Mouse (Mus musculus): Measurements from ENCODE around the gene Prr9.

The Prr9 gene

DNA sequence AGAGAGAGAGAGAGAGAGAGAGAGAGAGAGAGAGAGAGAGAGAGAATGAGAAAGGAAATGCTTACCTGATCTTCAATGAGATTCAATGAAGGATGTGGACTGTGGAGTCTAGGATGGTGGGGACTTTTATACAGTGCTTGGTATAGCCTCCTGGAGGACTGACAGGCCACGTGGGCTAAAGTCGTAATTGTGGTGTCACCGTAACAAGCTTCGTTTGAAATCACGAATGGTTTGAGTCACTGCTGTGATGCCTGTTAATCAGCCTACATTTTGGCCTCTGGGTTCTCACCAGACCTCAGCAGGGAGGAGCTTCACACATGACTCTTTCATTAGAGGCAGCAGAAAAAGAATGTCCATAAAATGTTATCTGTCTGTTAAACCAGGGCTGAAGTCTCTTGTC is at the start of gene Prr9:
Prr9 (minus strand) TSS at position 101 of the 400 bp plus-strand sequence.
- no peak for DNase-seq

DNA sequence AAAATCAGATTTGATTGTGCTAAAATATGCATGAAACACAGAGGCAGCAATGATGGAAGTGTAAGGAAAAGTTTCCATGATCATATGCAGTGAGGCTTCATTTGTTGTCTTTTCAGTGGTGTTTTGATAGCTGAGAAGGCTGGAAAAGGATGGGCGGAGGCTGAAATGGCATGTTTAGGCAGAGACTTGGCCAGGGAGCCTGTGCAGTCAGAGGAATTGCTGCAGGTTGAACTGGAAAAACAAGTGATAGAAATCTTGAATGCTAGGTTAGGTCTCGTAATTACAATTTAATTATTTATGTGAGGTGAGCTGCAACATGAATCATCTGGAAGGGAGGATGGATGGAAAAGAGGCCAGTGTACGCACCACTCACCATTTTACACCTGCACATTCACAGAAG is 46.1 kb upstream of the Prr9 start:
- no peak for DNase-seq

DNA sequence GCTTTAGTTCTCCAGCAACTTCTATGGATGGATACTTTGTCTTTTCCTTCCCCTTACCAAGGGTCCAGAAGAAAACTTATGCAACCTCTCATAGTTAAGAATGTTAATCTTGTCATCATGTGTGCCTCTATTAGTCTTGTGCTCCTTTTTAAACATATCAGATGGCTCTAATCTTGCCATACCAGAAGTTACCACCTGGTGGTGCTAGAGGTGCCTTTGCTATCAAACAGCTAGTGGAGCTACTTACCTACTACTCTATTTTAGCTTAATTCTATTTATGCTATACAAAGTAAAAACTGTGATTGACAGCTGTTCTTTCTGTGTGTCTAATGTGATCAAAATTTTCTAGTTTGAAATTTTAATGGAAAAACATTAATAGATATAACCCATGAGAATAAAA is 29.6 kb upstream of the Prr9 start:
- DNase-seq = peak; percentile 25

DNA sequence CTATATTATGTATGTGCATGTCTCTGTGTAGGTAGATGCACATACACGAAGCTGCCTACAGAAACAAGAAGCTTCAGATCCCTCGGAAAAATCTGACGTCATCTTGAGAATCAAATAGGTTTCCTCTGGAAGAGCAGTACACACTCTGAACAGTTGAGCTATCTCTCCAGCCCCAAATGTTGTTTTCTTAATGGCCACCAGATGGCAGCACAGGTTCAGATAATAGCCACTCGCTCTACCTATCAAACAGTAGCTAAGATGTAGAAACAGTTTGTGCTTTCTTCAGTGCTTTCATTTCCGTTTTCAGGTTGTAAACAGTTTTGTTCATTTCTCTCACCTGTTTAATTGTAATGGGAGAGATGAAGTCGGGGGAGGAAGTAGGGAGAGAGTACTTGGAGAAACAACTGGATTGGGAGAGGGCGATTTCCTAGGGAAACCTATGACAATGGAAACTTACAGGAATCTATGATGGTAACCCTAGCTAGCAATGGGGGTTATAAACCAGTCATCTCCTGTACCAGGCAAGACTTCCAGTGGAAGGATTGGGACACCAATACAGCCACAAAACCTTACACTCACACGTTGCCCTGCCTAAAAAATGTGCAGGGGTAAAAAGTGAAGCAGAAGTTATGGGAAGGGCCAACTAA is 27.0 kb upstream of the Prr9 start:
- DNase-seq = peak; percentile 71

DNA sequence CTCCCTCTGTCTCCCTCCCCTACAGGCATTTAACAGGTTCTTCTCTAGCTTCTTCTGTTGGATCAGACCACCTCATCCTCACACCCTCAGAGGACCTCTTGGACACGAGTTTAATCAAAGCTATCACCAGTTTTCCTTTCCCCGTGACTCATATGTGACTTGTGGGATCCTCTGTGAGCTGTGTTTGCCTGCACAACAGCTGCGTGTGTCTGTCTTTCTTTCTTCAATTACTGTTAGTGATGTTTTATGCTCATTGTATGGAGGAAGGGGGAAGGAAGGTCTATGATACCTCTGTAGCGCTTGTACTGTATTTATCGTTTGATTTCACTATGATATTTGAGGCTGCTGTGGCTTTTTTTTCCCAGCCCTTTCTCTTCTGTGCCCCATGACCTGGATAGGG is 24.2 kb upstream of the Prr9 start:
- DNase-seq = no peak

DNA sequence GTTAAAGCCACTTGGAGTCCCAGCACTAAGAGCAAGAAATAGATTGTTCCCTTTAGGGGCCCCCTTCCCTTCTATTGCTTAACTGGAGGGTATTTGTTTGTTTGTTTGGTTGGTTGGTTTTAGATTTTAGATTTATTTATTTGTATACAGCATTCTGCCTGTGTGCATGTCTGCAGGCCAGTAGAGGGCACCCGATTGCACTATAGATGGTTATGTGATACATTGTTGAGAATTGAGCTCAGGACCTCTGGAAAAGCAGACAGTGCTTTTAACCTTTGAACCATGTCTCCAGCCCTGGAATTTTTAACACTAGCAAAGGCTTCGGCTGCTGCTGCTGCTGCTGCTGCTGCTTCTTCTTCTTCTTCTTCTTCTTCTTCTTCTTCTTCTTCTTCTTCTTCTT is 23.7 kb upstream of the Prr9 start:
- no peak for DNase-seq

DNA sequence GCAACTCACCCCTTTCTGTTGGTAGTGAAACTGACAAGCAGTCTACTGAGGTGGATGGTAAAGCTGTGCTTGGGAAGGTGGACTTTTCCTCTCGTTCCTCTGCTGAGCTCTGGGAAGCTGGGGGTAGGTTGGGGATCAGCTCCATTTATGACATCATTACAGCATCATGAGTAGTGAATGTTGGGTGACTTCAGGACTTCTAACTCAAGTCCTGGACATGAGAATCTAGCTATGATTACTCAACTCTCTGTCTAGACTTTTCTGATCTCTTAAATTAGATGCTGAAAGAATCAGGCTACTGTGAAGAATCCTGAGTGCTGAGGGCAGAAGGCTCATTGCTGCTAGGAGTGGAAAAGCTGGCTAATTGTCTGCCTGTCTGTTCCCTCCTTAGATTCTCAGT is 18.9 kb upstream of the Prr9 start, which contains the start of gene Lelp1:
Lelp1 (minus strand) TSS at position 101 of the 400 bp plus-strand sequence.
- no peak for DNase-seq

DNA sequence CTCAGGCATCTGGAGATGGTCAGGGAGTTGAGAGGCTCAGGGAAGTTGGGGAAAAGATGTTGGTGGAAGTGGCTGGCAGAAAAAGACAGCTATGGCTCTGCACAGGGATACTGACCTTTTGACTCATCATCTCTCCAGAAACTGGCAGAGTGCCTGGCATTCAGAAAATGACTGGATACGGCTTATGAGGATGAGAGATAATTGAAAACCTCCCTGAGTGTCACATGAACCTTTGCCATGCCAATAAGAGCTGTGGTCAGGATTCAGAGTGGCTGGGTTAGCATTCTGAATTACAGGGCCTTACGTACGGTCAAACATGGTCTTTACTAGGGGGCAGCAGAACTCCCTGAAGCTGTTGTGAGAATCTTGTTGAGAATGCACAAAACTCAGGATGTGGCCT is 2.8 kb downstream of the Prr9 start:
- no peak for DNase-seq

DNA sequence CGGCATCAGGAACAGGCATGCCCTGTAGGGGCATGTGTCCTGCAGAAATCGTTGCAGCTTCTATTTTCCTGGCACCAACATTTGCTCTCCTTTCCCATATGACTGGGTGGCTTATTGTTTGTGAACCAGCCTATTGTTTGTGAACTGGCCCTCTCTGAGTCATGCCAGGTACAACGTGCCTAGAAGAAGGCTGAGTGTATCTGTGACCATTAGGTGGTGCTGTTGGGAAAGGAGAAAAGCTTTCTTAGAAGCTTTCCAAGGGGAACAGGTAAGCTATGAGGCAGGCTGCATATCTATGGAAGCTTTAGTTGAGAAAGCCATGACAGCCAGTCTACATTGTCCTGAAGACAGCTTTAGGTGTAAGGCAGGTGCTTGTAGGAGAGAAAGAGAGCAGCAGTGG is 5.8 kb downstream of the Prr9 start:
- peak; percentile 9 for DNase-seq

DNA sequence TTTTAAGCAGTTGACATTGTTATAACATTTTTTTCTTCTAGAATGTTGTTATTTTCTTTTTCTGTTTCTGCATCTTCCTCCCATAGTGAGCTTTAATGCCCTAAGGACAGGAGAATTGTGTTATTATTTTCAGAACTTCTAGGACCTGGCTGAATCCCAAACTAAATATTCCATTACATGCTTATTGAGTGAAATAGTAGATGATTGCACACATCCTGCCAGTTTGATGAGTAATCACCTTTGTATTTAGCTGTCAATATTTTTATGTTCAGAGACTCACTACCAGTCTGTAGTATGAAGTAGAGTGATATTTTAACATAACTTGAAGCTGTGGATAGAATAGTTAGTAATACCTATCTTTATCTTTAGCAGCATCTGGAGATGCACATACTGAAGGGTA is 12.2 kb downstream of the Prr9 start:
- DNase-seq = no peak

DNA sequence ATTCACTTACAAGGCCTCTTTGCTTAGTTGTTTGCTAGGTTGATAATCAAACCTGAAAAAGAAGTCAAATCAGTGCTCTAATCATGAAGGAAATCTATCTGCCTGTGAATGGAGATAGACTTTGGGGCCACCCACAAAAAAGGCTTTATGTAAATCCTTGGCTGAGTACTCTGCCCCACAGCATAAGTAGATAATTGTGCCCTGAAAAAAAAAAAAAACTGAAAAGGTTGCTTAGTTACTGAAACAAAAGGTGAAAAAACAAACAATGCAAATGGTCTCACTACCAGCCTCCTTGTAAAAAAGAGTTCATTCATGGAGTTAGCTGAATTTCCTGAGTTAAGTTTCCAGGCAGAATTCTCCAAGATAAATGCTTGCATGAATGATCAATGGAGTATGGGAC is 13.0 kb downstream of the Prr9 start:
- no peak for DNase-seq

DNA sequence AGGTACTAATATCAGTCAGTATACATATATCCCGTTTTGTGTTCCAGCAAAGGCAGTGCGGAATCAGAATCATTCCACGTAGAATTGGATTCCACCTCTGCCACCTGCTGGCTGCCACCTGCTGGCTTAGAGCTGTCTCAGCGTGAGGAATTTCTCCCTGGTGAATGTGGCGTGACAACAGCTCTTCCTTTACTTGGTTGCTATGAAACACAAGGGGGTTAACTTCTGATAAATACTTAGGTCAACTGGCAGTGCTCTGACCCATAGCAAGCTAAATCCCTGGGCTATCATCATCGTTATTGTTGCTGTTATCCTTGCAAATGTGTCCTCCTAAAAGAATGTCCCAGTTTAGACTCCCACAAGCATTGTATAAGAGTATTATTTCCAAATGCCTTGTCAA is 17.2 kb downstream of the Prr9 start:
- peak; percentile 49 for DNase-seq

DNA sequence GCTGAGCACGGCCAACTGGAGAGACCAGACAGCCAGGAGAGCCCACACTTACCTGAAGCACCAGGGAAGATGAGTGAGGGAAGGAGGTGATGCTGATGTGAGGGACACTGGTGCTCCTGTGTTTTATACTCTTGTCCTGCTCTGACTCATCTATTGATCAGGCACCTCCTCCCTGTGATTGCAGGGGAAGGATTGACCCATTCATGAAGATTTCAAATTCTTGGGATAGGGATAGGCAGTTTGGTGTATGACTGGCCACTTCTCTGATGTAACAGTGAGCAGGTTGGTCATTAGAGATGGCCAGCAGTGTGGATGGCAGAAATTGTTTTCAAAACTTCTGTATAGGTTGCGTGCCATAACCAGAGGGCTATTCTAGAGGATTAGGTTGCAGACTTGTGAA is 40.7 kb downstream of the Prr9 start, which contains the start of gene Lor:
Lor (minus strand) TSS at position 101 of the 400 bp plus-strand sequence.
- no peak for DNase-seq

DNA sequence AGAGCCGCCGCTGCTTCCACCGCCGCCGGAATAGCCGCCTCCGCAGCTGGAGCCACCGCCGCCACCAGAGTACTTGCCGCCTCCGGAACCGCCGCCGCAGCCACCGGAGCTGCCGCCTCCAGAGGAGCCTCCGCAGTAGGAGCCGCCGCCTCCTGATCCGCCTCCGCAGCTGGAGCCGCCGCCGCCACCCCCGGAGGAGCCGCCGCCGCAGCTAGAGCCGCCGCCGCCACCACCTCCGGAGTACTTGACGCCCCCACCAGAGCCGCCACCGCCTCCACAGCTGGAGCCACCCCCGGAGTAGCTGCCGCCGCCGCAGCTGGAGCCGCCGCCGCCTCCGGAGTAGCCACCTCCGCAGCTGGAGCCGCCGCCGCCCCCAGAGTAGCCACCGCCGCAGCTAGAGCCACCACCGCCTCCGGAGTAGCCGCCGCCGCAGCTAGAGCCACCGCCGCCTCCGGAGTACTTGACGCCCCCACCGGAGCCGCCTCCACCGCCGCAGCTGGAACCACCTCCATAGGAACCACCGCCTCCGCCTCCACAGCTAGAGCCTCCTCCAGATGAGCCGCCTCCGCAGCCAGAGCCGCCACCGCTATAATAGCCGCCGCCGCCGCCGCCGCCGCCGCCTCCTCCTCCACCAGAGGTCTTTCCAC is 42.3 kb downstream of the Prr9 start:
- DNase-seq = peak; percentile 29

DNA sequence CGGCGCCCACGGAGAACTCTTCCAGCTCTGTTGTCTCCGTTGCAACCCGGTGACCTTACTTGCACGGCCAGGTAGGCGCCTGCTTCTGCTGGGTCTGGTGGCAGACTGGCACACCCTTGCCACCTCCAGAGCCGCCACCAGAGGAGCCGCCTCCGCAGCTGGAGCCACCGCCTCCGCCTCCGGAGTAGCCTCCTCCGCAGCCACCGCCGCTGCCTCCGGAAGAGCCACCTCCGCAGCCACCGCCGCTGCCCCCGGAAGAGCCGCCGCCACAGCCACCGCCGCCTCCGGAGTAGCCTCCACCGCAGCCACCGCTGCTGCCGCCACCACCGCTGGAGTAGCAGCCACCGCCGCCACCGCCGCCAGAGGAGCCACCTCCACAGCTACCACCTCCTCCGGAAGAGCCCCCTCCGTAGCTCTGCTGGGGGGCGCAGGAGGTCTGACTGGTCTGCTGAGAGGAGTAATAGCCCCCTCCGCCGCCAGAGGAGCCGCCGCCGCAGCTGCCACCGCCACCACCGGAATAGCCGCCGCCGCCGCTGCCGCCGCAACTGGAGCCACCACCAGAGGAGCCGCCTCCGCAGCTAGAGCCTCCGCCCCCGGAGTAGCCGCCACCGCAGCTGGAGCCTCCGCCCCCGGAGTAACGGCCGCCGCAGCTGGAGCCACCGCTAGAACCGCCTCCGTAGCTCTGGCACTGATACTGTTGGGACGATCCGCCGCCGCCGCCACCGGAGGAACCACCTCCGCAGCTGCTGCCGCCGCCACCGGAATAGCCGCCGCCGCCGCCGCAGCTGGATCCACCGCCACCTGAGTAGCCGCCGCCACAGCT is 43.1 kb downstream of the Prr9 start:
- peak; percentile 67 for DNase-seq
